Mouse (Mus musculus) right cerebral cortex, adult 2 months (tissue): ENCODE measurements around the gene Gm11562.

Experiments used
- DNase-seq, 2 experiments: peaks; one replicate each; pipeline ENCODE4 v3.0.0; 2021 to 2022; ENCODE audit warnings: low spot score in 2 of 2

Gm11562 gene

GRCm38 (mm10) chr11:99585096-99585495, 35.1 kb downstream of the Gm11562 start:
- peak; percentile 17 to 19 for DNase-seq

GRCm38 (mm10) chr11:99583245-99583704, 37.0 kb downstream of the Gm11562 start, which contains the start of gene Krtap1-4:
Gene Krtap1-4 (minus strand): TSS chr11:99583654.
- no peak for DNase-seq

- peak in 1 of 2 experiments; percentile 25 for DNase-seq
These were observed 38.7 kb downstream of the Gm11562 start for GRCm38 (mm10) chr11:99581564-99581963.

GRCm38 (mm10) chr11:99581051-99581450, 39.2 kb downstream of the Gm11562 start:
- no peak for DNase-seq

GRCm38 (mm10) chr11:99580636-99581035, 39.6 kb downstream of the Gm11562 start, which contains the start of gene Krtap1-5:
Gene Krtap1-5 (minus strand): TSS chr11:99581016.
- no peak for DNase-seq

- peak; percentile 58 to 63 for DNase-seq
These were observed 46.1 kb downstream of the Gm11562 start for GRCm38 (mm10) chr11:99574106-99574505.

GRCm38 (mm10) chr11:99573164-99573563, 47.1 kb downstream of the Gm11562 start:
- DNase-seq, result peak in 1 of 2 experiments; percentile 32
